Mouse (Mus musculus) layer of hippocampus, adult 8-10 months (tissue): Measurements from ENCODE around the gene Camk2b. TPM values are rescaled to one million over a fixed set of nuclear protein-coding genes. Genes with fewer than 3 reads are reported as not detected.
"Not testable (repeated sequence)": the region's sequence is repeated elsewhere in the genome, so short reads cannot be mapped to it uniquely, and the experiment has no call there.

ENCODE experiments used
- DNase-seq, 2 experiments: peaks; one replicate each; pipeline ENCODE4 v3.0.0; 2022; ENCODE audit warnings: low spot score in 2 of 2
- total RNA-seq, 4 experiments: library from RNA; stranded (reverse); gene quantifications; 2 replicates each; pipeline ENCODE4 v1.2.4; 2022

Camk2b gene
- total RNA-seq, result 1,000 to 10,000 TPM in 2 of 4 experiments, 100 to 1,000 TPM in 2; 958 to 1,016 (median 997) TPM

GRCm38 (mm10) chr11:6066176-6066575 lies at the start of gene Camk2b:
TSS of gene Camk2b (minus strand) at chr11:6066362.
- no peak for DNase-seq

- DNase-seq, result no peak
These were observed 45.7 kb upstream of the Camk2b start for GRCm38 (mm10) chr11:6111734-6112484.

GRCm38 (mm10) chr11:6109990-6110389 lies 43.8 kb upstream of the Camk2b start:
- DNase-seq, result peak; percentile 75 to 82

- DNase-seq, result no peak
These were observed 42.1 kb upstream of the Camk2b start for GRCm38 (mm10) chr11:6108296-6108695.

GRCm38 (mm10) chr11:6107722-6108121 lies 41.6 kb upstream of the Camk2b start:
- DNase-seq, result no peak

GRCm38 (mm10) chr11:6104734-6105133 lies 38.6 kb upstream of the Camk2b start:
- DNase-seq, result peak; percentile 66 to 68

GRCm38 (mm10) chr11:6096637-6097036 lies 30.5 kb upstream of the Camk2b start:
- not testable (repeated sequence) for DNase-seq

GRCm38 (mm10) chr11:6086991-6087390 lies 20.8 kb upstream of the Camk2b start:
- DNase-seq, result peak; percentile 48 to 57

GRCm38 (mm10) chr11:6078737-6079136 lies 12.6 kb upstream of the Camk2b start:
- DNase-seq, result no peak

GRCm38 (mm10) chr11:6075618-6076066 lies 9.5 kb upstream of the Camk2b start:
- no peak for DNase-seq

- DNase-seq, result peak in 1 of 2 experiments; percentile 33
These were observed 2.2 kb upstream of the Camk2b start for GRCm38 (mm10) chr11:6068181-6068957.

GRCm38 (mm10) chr11:6067160-6067559 lies 998 bp upstream of the Camk2b start:
- DNase-seq, result no peak

GRCm38 (mm10) chr11:6065551-6066121 lies 526 bp downstream of the Camk2b start:
- DNase-seq, result peak in 1 of 2 experiments; percentile 65

- no peak for DNase-seq
These were observed 1.1 kb downstream of the Camk2b start for GRCm38 (mm10) chr11:6065046-6065521.

GRCm38 (mm10) chr11:6064215-6065045 lies 1.7 kb downstream of the Camk2b start:
- DNase-seq, result no peak

- DNase-seq, result peak in 1 of 2 experiments; percentile 34
These were observed 2.5 kb downstream of the Camk2b start for GRCm38 (mm10) chr11:6063501-6064214.

GRCm38 (mm10) chr11:6063065-6063464 lies 3.1 kb downstream of the Camk2b start:
- peak in 1 of 2 experiments; percentile 6 for DNase-seq

GRCm38 (mm10) chr11:6062329-6062728 lies 3.8 kb downstream of the Camk2b start:
- peak in 1 of 2 experiments; percentile 13 for DNase-seq

- no peak for DNase-seq
These were observed 4.3 kb downstream of the Camk2b start for GRCm38 (mm10) chr11:6061891-6062290.

GRCm38 (mm10) chr11:6059162-6059561 lies 7.0 kb downstream of the Camk2b start:
- DNase-seq, result no peak
